Mouse (Mus musculus): ENCODE data around the gene Lrpap1.

DNA sequence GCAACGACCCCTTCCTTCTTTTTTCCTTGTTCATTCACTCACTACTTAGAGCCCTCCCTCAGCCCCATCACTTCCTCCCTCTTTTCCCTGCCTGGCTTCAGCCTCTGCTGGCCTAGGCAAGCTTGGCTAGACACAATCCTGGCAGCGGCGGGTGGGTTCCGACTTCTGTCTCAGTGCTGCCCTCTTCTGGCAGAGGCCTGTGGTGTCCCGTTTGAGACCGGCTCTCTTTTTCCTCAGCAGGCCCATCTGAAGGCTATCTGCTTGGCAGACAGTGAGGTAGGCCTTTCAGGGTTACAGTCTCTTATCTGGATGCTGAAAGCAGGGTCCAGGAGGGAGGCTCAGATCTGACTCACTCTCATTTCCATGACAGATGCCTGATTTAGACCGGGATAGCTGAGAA lies 26.2 kb upstream of the Lrpap1 start:
- TF ChIP-seq CTCF (conservative IDR thresholded peaks at IDR 0.05; ENCODE audit: low read length): peak; percentile 76
- no peak for TF ChIP-seq POU5F1 (IDR thresholded peaks at IDR 0.05; ENCODE audit: borderline replicate concordance, low read length)
